Mouse (Mus musculus): ENCODE results near the gene Camta1. TPM values are rescaled to one million over a fixed set of nuclear protein-coding genes. Genes with fewer than 3 reads are reported as not detected.

Camta1 gene
- total RNA-seq, 2 experiments from 2014 or later: 200 to 223 TPM

DNA sequence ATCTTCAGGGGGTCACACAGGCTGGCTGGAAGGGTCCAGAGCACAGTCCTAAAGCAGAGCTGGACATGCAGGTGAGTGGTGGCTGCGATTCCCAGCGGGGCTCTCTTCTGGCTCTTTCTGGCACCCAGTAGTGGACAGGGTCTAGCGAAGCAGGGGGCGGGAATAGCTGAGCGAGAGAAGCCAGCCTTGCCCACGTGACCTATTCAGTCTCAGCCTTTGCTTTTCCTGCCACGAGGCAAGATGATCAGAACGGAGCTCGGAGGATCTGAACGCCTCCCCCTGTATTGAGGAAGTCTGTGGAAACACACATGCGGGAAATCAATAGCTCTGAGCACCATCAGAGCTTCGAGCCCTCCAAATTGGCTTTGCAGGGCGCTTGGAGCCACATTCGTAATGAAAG, 14.7 kb upstream of the Camta1 start:
- no peak for DNase-seq (ENCODE audit: extremely low spot score in 1 of 2, low spot score in 2 of 2)
- intact Hi-C loops (cut with DNase I): loop anchor here (5.0 kb wide), 1 partner anchor 51 kb away; no protein-coding TSS in a partner anchor

DNA sequence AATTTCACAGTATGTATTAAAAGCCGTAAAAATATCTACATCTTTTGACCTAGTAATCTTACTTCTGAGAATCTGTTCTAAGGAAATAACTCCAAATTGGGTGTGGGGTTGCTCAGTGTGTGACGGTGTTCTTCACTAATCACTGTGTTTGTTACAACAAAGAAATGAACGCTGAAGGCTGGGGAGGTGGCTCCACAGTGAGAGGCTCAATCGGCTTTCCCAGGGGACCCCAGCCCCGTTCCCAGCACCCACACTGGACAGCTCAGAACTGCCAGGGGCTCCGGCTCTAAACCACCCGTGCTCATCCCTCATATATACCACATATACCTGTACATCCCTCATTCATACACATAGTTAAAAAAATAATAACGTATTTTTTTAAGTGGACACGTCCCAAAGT, 1.8 kb upstream of the Camta1 start:
- DNase-seq (ENCODE audit: extremely low spot score in 1 of 2, low spot score in 2 of 2): no peak
- intact Hi-C loops (cut with DNase I): no loop called here

GRCm38 (mm10) chr4:151861471-151861805, 238 bp downstream of the Camta1 start:
- no peak for DNase-seq (ENCODE audit: extremely low spot score in 1 of 2, low spot score in 2 of 2)
- intact Hi-C loops (cut with DNase I): no loop called here

DNA sequence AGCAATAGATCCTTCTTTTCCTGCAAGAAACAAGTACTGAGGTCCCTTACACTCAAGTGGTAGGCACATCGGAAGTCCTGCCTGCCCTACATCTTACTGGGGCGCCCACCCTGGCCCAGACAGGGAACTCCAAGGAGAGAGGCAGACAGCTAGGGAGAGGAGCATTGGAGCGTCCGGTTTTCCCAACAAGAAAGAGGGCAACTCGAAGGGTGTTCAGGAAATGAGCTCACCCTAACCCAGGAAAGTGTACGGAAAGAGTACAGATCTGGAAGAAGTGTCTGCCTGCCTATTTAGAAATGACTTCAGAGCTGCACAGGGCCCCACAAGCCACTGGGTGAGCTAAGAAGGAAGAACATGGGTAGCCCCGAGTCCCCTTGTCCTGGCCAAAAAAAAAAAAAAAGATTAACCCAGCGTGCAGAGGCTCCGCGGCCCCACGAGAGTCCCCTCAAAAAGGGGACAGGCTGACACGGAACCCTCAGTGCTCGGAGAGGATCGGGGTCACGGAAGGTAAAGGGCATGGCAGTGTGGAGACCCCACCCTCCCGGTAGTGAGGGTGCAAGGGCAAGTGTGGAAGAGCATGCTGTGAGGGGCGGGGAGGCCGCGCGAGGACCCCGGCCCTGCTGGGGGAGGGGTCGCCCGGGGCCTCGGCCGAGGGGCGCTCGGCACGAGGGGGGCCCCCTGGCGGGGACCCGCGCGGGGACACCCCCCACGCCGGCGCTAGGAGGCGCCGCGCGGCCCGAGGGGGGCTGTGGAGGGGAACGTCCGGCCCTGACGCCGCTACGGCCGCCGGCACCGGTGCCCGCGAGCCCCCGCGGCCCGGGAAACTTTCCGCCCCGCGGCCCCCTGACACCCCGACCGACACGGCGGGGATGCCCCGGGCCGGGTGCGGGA, 990 bp downstream of the Camta1 start:
- DNase-seq (ENCODE audit: extremely low spot score in 1 of 2, low spot score in 2 of 2): peak; percentile 10 to 69
- intact Hi-C loops (cut with DNase I): no loop called here

GRCm38 (mm10) chr4:151859275-151859674, 2.4 kb downstream of the Camta1 start:
- intact Hi-C loops (cut with DNase I): loop anchor here (5.0 to 10.0 kb wide), 3 partner anchors 244 to 702 kb away; no protein-coding TSS in a partner anchor
- DNase-seq (ENCODE audit: extremely low spot score in 1 of 2, low spot score in 2 of 2): no peak

DNA sequence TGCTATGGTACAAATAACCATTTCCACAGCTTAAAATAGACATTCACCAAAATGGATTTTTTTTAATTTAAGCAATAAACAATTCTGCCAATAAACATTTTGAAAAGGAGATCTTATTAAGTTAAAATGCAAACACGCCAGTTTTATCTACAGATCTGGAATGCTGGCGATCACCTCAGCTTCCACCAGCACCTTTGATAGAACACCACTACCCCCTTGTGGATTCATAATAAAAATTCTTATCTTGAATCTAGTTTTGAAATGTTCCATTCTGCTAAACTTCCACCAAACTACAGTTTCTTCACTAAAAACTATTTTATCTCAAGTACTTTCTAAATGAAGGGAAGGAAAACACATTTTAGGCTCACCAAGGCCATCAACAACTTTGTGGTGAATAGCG, 7.7 kb downstream of the Camta1 start:
- DNase-seq (ENCODE audit: extremely low spot score in 1 of 2, low spot score in 2 of 2): peak in 1 of 2 experiments; percentile 44
- intact Hi-C loops (cut with DNase I): loop anchor here (2.0 to 10.0 kb wide), 3 partner anchors 239 to 569 kb away; no protein-coding TSS in a partner anchor

DNA sequence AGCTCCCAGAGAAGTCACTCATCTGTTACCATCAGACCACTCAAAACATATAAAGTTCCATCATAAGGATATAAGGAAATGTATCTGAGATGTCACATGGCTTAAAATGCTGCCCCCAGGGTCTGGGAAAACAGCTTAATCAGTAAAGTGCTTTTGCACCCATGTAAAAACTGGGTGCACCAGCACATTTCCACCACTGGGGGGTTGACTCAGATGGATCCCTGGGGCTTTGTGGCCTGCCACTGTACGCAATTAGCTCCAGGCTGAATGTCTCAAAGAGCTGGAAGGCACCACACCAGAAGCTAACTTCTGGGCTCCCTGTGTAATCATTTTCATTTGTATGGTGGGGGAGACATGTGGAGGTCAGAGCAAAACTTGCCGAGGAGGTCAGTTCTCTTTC, 10.5 kb downstream of the Camta1 start:
- DNase-seq (ENCODE audit: extremely low spot score in 1 of 2, low spot score in 2 of 2): peak in 1 of 2 experiments; percentile 59
- intact Hi-C loops (cut with DNase I): loop anchor here (10.0 kb wide), 2 partner anchors 236 to 566 kb away; no protein-coding TSS in a partner anchor

- intact Hi-C loops (cut with DNase I): no loop called here
- no peak for DNase-seq (ENCODE audit: extremely low spot score in 1 of 2, low spot score in 2 of 2)
Measured at GRCm38 (mm10) chr4:151842591-151842990, 19.1 kb downstream of the Camta1 start.

GRCm38 (mm10) chr4:151838518-151838917, 23.2 kb downstream of the Camta1 start:
- intact Hi-C loops (cut with DNase I): no loop called here
- no peak for DNase-seq (ENCODE audit: extremely low spot score in 1 of 2, low spot score in 2 of 2)

GRCm38 (mm10) chr4:151835860-151836259, 25.8 kb downstream of the Camta1 start:
- DNase-seq (ENCODE audit: extremely low spot score in 1 of 2, low spot score in 2 of 2): no peak
- intact Hi-C loops (cut with DNase I): no loop called here

DNA sequence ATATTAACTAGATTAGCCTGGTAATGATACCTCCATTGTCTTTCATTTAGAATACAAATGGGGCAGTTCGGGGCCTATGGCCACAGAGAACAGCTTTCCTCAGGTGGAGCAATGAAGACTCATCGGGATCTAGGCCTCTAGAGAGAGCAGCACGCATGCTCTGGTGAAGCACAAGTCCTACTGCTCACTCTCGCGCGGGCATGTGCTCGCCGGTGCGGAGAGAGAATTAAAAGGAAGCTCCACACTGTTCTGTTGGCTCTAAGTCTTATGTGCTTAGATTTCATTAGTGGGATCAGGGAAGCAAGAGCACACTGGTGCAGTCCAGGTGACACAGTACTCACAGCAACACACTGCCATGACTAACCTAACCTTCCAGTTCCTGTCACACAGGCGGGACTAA, 27.1 kb downstream of the Camta1 start:
- intact Hi-C loops (cut with DNase I): no loop called here
- DNase-seq (ENCODE audit: extremely low spot score in 1 of 2, low spot score in 2 of 2): no peak

GRCm38 (mm10) chr4:151833940-151834449, 27.7 kb downstream of the Camta1 start:
- intact Hi-C loops (cut with DNase I): no loop called here
- no peak for DNase-seq (ENCODE audit: extremely low spot score in 1 of 2, low spot score in 2 of 2)

DNA sequence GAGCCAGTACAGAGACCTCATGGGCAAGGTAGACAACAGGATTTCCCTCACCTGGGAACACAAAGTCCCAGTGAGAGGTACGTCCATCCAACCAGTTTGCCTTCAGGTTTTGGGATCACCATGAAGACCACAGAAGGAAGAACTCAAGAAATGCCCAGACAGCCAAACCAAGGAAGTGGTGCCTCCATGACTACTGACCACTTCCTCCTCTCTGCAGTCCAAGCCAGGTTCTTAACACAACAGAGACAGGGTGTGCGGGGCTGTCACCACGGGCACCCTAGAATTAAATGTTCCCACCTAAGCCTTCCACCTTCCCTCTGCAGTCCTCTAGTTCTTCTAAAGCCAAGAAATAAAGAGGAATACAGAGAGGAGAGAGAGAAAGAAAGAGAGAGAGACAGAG, 33.8 kb downstream of the Camta1 start:
- DNase-seq (ENCODE audit: extremely low spot score in 1 of 2, low spot score in 2 of 2): no peak
- intact Hi-C loops (cut with DNase I): no loop called here

DNA sequence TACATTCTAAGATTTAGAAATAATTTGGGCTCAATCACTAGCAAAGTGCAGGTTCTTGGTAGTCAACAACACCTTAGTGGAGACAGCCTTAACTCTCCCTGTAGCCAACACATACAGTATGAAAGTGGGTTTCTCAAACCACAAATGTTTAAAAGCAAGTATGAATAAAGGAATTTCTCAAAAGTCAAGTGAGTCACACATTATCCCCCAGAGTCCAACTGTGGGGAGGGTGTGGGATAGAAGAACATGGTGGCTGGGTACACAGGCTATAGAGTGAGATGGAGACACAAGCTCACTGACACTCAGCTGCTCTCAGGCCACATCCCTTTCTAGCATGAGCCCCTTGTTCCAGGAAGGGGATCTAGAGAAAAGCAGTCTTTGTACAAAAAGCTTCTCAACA, 34.3 kb downstream of the Camta1 start:
- intact Hi-C loops (cut with DNase I): no loop called here
- no peak for DNase-seq (ENCODE audit: extremely low spot score in 1 of 2, low spot score in 2 of 2)

GRCm38 (mm10) chr4:151823963-151824362, 37.7 kb downstream of the Camta1 start:
- no peak for DNase-seq (ENCODE audit: extremely low spot score in 1 of 2, low spot score in 2 of 2)
- intact Hi-C loops (cut with DNase I): no loop called here

GRCm38 (mm10) chr4:151822986-151823385, 38.7 kb downstream of the Camta1 start:
- no peak for DNase-seq (ENCODE audit: extremely low spot score in 1 of 2, low spot score in 2 of 2)
- intact Hi-C loops (cut with DNase I): no loop called here

GRCm38 (mm10) chr4:151817981-151818766, 43.5 kb downstream of the Camta1 start:
- no peak for DNase-seq (ENCODE audit: extremely low spot score in 1 of 2, low spot score in 2 of 2)
- intact Hi-C loops (cut with DNase I): no loop called here

- no peak for DNase-seq (ENCODE audit: extremely low spot score in 1 of 2, low spot score in 2 of 2)
Measured at GRCm38 (mm10) chr4:151813711-151814110, 48.0 kb downstream of the Camta1 start.

GRCm38 (mm10) chr4:151805685-151806084, 56.0 kb downstream of the Camta1 start:
- no peak for DNase-seq (ENCODE audit: extremely low spot score in 1 of 2, low spot score in 2 of 2)
- intact Hi-C loops (cut with DNase I): no loop called here

More at GRCm38 (mm10) chr4:151813711-151814110, 48.0 kb downstream of the Camta1 start:
- intact Hi-C loops (cut with DNase I): no loop called here
